Mouse (Mus musculus): ENCODE results near the gene Tnfrsf8.
"Not testable (repeated sequence)": the region's sequence is repeated elsewhere in the genome, so short reads cannot be mapped to it uniquely, and the experiment has no call there.

The Tnfrsf8 gene

GRCm38 (mm10) chr4:145314836-145315467 is at the start of gene Tnfrsf8:
TSS of gene Tnfrsf8 (minus strand) at chr4:145315164.
- no peak for DNase-seq (ENCODE audit: low spot score)

DNA sequence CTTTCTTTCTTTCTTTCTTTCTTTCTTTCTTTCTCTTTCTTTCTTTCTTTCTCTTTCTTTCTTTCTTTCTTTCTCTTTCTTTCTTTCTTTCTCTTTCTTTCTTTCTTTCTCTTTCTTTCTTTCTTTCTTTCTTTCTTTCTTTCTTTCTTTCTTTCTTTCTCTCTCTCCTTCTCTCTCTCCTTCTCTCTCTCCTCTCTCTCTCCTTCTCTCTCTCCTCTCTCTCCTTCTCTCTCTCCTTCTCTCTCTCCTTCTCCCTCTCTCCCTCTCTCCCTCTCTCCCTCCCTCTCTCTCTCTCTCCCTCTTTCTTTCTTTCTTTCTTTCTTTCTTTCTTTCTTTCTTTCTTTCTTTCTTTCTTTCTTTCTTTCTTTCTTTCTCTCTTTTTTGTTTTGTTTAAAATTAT is 46.7 kb upstream of the Tnfrsf8 start:
- not testable (repeated sequence) for DNase-seq (ENCODE audit: low spot score)

DNA sequence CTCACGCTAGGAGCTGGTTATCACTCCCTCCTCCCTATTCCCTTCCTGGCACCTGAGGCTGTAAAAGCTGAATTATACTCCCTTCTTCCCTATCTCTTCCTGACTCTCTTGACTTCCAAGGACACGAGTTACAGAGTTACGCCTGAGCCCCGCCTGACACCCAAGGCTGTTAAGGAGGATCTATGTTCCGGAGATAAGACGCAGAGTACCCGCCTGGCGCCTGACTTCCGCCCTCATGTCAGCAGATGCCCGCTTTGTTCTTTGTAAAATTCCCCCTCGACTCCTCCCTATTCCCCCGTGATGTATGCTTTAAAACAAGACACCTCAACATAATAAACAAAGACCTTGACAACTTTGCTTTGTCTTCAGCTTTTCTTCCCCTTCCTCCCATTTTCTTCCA is 46.1 kb upstream of the Tnfrsf8 start:
- peak; percentile 38 for DNase-seq (ENCODE audit: low spot score)

GRCm38 (mm10) chr4:145360567-145360966 is 45.6 kb upstream of the Tnfrsf8 start:
- DNase-seq (ENCODE audit: low spot score), result no peak

DNA sequence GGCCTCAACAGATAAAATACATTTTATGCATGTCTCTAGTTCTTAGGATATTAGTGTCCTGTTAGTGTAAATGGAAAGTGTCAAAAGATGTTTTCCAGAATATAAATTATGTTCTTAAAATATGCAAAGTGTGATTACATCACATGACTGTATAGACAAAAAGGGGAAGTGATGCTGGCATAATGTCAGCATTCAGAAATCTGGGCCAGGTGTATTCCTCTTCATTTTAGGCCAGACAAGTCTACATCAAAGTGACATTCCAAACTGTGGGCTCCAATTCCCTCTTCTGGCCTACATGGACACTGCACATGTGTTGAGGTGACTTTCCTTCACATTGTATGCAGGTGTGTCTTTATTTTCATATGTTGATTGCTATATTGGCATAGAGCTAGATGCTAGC is 41.3 kb upstream of the Tnfrsf8 start:
- DNase-seq (ENCODE audit: low spot score), result no peak

GRCm38 (mm10) chr4:145353855-145354254 is 38.9 kb upstream of the Tnfrsf8 start:
- DNase-seq (ENCODE audit: low spot score), result no peak

DNA sequence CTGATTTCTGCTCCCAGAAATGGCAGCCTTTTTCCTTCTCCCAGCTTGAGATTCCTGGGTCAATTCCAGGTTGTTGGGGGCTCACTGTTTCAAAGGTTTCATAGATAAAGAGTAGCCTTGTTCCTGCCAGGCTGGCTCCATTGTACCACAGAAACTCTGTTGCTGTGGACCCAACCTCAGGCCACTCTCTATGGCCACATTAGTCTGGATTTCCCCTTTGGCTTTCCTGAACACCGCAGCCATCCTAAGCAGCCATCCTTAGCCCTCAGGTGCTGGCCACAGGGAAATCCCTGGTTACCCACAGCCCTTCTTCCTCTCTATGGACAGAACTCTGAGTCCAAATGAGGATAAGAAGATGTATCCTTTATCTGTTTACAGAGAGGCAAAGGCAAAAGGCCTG is 30.0 kb upstream of the Tnfrsf8 start:
- DNase-seq (ENCODE audit: low spot score), result no peak

GRCm38 (mm10) chr4:145341879-145342809 is 27.2 kb upstream of the Tnfrsf8 start:
- no peak for DNase-seq (ENCODE audit: low spot score)

DNA sequence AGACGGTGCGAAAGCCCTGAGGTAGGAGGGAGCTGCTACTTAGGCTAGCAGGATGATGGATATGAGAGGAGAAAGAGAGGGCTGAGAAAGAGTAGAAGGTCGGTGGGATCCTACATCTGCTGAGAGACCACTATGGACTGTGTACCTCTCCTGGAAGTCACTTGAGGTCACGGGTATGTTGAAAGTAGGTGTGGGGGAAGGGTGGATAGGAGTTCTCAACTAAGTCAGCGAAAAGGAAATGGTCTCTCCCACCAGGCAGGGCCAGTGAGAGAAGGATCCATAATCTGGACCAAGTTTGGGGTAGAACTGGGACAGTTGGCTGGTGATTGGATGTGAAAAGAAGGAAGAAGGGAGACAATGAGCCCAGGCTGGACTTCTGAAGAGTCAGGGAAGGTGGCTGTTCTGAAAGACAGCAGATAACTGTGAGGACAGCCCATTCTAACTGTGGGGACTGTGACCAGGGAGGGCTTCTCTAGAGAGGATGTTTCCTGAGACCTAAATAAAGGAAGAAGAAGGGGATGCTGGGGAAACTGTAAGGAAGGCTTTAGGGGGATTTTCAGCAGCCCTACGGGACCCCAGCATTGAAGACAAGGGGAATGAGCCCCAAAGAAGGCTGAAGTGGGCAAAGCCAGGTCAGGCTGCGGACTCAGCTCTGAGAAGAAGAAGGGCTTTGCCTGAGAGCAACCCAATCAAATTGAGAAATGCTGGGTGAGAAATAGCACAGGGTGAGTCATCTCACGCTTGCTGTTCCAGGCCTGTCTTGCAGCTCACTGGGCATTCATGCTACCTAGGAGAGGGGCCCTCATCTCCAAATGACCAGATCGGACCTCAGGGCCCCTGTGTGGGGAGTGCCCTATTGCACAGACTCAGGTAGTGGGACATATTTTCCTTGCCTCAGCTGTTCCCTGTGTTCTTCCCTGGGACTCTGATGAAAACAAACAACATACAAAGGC is 23.2 kb upstream of the Tnfrsf8 start:
- DNase-seq (ENCODE audit: low spot score), result no peak

DNA sequence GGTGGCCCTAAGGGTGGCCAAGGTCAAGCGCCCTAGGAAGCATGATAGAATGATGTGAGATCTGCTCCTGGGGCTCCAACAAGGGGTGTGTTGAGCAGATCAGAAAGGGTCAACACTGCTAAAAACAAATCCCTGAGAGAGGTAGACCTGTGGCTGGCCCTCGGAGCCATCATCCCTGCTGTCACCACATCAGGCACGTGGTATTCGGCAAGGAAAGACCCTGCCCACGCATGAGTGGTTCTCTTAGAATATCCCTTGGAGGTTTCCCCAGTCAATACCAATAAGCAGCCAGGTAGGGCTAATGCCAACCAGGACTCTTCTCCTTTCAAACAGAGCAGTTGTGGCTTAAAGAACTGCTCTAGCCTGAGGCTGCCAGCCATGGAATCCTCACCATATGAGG is 21.6 kb upstream of the Tnfrsf8 start:
- DNase-seq (ENCODE audit: low spot score), result no peak

DNA sequence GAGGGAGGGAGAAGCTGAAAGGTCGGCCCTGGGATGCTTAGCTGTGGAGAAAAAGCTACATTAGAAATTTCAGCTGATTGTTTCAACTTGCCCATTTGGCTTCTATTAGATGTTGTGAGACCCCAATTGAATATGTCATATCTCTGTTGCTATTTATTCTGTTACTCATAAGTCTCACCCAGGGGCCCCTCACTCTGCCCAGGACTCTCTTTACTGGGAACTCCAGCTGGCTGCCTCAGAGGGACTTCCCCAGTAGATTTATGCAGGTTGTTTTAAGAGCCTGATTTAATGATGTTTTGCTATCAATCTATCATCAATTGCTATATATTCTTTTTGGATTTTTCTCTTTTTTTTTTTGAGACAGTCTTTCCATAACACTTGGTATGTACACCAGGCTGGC is 21.1 kb upstream of the Tnfrsf8 start:
- no peak for DNase-seq (ENCODE audit: low spot score)

DNA sequence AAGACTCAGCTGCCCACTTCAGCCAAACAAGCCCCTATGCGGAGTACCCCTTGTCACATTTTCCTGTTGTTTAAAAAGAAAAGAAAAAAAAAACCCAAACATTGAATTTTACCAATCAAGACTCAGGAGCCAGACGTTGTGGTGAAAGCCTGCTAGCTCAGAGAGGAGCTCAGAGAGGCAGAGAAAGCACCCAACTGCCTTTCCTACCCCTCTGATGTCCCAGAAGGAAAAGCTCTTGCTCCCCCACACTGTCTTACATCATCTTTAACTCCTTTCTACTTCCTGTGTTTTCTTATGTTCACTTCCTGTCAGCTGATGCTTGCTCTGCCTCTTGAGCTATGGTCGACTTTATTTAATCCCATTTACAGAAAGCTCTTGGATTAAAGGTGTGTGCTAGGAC is 8.7 kb upstream of the Tnfrsf8 start:
- DNase-seq (ENCODE audit: low spot score), result no peak

GRCm38 (mm10) chr4:145322995-145323627 is 8.1 kb upstream of the Tnfrsf8 start:
- DNase-seq (ENCODE audit: low spot score), result no peak

DNA sequence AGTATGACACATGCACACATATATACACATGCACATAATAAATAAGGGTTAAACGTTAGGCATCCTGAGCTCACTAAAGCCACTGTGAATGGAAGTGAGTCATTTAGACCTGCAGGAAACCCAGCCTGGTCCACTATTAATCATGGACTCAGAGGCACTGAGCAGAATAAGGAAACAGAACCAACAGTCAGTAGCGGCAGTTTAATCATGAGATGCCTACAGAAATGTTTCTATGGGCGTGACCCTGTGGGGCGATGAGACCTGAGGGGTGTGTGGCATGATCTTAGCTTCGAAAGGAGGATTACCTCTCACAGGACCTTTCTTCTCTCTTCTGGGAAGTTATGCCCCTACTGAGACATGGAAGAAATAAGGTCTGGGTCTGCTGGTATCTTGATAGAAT is 7.2 kb upstream of the Tnfrsf8 start:
- no peak for DNase-seq (ENCODE audit: low spot score)

GRCm38 (mm10) chr4:145320624-145321023 is 5.7 kb upstream of the Tnfrsf8 start:
- DNase-seq (ENCODE audit: low spot score), result no peak

DNA sequence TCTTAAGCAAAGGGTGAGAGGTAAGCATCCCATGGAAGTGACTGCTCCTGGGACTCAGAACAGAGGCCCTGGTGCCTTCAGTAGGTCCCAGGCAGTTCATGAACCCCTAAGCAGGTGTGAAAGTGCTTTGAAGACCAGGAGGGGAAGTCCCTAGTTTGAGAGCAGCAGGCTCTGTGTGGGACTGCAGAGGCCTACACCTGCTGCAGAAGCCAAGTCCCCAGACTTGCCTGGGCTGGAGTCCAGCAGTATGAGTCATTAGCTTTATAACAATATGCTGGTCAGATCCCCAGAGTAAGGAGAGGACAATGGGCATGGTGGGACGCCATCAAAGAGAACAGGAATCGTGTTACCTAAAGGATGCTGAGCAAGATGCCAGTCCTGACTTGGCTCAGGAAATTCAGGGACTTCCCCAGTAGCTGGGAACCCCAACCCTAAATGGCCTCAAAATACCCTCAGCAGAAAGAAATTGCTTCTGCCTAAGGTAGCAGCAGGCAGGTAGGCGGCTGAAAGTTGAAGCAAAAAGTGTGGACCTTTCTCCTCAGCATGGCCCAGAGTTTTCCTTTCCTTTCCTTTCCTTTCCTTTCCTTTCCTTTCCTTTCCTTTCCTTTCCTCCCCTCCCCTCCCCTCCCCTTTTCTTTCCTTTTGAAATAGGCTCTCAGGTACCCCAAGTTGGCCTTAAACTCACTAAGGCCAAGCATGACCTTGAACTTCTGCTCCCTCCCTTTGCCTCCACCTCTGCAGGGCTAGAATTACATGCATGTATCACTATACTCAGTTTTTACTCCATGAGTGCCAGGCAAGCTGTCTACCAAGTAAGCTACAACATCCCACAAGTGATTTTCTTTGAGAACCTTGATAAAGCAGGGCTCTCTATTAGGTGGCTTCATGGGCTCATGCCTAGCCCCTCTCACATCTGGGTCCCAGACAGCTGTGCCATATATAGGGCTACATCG is 4.6 kb upstream of the Tnfrsf8 start:
- no peak for DNase-seq (ENCODE audit: low spot score)

DNA sequence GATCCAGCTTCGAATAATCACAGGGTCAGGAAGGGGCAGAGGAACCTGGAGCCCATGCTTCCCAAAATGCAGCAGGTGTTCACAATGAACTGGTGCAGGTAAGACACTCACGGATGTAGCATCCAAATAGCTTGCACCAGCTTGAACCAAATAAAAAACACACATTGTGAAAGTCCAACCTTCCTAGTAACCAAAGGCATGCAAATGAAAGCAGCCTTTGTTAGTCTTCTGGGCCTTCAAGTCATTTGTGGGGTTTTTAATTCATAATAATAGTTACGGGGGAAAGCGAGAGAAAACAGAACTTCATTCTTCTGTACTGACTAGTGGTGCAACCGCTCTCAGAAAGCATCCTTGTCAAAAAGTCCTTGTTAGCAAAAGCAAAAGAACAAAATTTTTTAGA is 1.7 kb upstream of the Tnfrsf8 start:
- no peak for DNase-seq (ENCODE audit: low spot score)

GRCm38 (mm10) chr4:145313966-145314365 is 998 bp downstream of the Tnfrsf8 start:
- DNase-seq (ENCODE audit: low spot score), result no peak

GRCm38 (mm10) chr4:145313256-145313655 is 1.7 kb downstream of the Tnfrsf8 start:
- DNase-seq (ENCODE audit: low spot score), result no peak

DNA sequence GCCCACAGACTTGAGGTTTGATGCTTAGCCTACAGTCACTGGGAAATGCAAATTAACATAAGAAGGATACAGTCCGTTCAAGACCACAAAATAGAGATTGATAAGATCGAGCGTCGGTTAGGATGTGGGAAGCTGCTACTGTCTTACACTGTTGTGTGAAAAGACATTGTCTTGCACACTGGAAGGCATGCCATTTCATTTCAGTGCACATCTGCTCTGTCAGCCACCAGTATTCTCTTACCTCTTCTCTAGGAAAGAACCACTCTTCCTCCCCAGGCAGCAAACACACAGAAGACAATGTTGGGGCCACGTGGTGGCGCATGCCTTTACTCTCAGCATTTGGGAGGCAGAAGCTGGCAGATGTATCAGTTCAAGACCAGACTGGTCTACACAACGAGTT is 2.4 kb downstream of the Tnfrsf8 start:
- DNase-seq (ENCODE audit: low spot score), result no peak

DNA sequence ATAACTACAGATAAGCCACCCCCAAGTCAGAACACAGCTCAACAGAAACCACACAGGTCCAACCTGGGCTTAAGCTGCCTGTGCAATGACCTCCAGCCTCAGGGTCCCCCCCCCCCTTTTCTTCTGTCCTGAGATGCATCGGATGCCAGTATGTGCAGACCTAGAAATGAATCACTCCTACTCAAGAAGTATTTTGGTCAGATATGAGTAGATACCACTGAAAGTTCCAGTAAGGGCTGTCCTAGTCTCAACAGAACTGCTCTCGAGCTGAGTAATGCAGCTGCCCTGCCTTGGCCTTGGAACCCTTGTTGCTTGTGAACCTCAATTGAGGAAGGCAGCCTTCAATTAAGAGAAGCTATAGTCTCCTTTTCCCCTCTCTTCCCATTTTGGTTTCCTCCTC is 4.1 kb downstream of the Tnfrsf8 start:
- no peak for DNase-seq (ENCODE audit: low spot score)
